Mouse (Mus musculus) lung, adult 2 months (tissue): Measurements from ENCODE around the gene Lsm12. TPM values are rescaled to one million over a fixed set of nuclear protein-coding genes. Genes with fewer than 3 reads are reported as not detected.

ENCODE experiments used
- DNase-seq: peaks from one replicate; pipeline ENCODE4 v3.0.0; 2022
- H3K4me1 ChIP-seq: fragments of 200-500 bp; 2 replicates; pipeline ENCODE4 v1.6.1; 2011; ENCODE audit warnings: low read length; ENCODE audit not compliant: control insufficient read depth, insufficient read depth
- H3K4me3 ChIP-seq: fragments of 200-500 bp; replicated peaks from 2 replicates; pipeline ENCODE3; 2011; ENCODE audit warnings: low read depth, mild to moderate bottlenecking, control low read depth, low read length; ENCODE audit errors: extremely low read depth
- CTCF ChIP-seq: fragments of 200-500 bp; IDR thresholded peaks from 2 replicates; pipeline ENCODE4 v1.5.1; 2011; ENCODE audit warnings: mild to moderate bottlenecking, low read length, control low read depth; ENCODE audit not compliant: insufficient read depth
- POLR2A ChIP-seq: fragments of 200-500 bp; IDR thresholded peaks from 2 replicates; pipeline ENCODE4 v1.6.1; 2011; ENCODE audit warnings: low read depth, mild to moderate bottlenecking, control low read depth, low read length, borderline replicate concordance; ENCODE audit errors: extremely low read depth
- WGBS: fragments of 180-500 bp; shearing (Covaris S2); methylation state at CpG from one replicate; pipeline ENCODE4 v1.1.7; 2018; 5-methylcytosine and 5-hydroxymethylcytosine counted together
- polyA plus RNA-seq: library from polyadenylated mRNA; depleted of rRNA; stranded (reverse); fragments of >200 nt; gene quantifications from 2 replicates; pipeline ENCODE4 v1.2.3, GENCODE M21; 2012

The Lsm12 gene
- polyA plus RNA-seq, 1 experiment: 30.6 TPM

DNA sequence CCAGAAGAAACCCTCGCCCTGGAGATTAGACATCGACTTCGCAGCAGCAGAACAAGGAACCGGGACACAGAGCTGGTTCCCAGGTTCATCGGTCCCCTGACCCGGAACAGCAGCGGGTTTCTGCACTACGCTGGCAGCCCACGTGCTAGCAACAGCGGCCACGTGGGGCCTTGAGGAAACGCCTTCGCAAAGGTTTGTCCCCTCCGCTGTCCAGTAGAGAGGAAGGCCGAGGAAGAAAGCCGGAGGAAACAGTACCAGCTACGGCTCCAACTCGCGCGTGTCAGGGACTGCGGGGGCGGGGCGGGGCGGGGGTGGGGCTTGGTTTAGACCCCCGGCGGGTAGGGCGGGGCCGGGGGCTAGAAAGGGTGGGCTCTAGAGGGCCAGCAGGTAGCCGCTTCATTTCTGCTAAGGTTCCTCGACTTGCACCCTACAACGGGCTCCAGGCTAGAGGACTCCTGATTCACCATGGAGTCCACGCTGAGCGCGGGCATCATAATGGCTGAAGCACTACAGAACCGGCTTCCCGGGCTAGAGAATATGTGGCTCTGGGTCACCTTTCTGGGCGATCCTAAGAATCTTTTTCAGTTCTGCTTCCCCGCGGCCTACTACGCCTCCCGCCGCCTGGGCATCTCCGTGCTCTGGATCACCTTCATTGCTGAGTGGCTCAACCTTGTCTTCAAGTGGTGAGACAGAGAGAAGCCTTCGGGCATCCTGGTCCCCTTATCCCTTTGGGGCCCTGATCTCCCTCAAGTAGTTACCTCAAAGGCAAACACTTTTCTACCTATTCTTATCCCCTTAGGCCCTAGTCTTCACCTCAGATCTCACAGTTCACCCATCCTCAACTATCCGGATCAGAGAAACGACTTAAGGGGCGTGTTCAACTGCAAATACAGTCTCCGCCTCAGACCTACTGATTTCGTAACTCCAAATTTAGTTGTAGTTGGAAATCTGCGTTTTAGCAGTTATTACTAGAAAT, 4.7 kb upstream of the Lsm12 start, which contains the start of gene G6pc3:
TSS of gene G6pc3 (plus strand) at position 160 of the 976 bp plus-strand sequence.
- H3K4me3 ChIP-seq: peak within 1 kb of the TSS; percentile 80
- no peak for TF ChIP-seq CTCF
- peak; percentile 21; the same call in 1 of the 2 replicates for TF ChIP-seq POLR2A
- WGBS: under 1% methylated on average over 50 of the region's 50 CpGs

DNA sequence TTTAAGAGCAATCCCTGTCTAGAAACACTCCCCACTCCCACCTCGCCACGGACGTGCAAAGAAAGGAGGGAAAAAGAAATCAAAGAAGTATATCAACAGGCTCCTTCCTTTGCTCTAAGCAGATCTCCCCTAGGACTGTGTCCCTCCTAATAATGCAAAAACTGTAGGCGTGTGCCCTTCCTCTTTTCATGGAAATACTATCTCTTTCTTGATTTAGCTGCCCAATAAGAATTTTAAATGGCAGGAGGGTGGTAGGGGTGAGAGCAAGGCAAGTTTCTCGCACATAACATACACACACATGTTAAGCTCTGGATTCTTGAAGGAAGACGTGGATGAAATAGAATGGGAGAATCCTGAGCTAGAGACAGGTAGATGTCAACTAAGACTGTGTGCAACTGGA, 3.9 kb upstream of the Lsm12 start:
- TF ChIP-seq CTCF: no peak
- TF ChIP-seq POLR2A: no peak
- DNase-seq: no peak
- H3K4me1 ChIP-seq: peaks cover 9% of the 10 kb centered on the region
- WGBS: 59% methylated on average over 6 of the region's 6 CpGs
- no peak overlapping the region for H3K4me3 ChIP-seq

More for the DNA sequence above, 4.7 kb upstream of the Lsm12 start, which contains the start of gene G6pc3:
- DNase-seq: peak; percentile 88
- H3K4me1 ChIP-seq: peaks cover 6% of the 10 kb centered on the region; the same call in 1 of the 2 replicates

DNA sequence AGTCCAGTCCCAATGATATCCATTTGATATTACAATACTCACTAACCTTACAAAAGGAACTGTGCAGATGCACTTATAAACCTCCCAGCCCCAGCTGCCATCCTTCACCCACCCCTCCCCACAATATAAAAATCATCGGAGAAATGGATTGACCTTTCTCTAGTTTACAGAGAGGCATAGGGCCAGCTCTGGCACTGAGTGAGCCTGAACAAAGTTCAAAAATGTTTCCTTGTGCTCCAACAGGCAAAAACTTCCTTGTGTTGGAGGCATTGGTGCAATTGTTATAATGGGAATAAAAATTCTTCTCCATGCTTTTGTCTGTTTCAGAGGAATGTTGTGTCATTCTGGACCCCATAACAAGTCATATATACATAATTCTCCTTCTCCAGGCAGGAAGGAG, 1.1 kb upstream of the Lsm12 start:
- WGBS: 55% methylated on average over 1 of the region's 1 CpGs
- peaks cover 12% of the 10 kb centered on the region for H3K4me1 ChIP-seq
- no peak for DNase-seq
- TF ChIP-seq POLR2A: no peak
- TF ChIP-seq CTCF: no peak
- no peak overlapping the region for H3K4me3 ChIP-seq

DNA sequence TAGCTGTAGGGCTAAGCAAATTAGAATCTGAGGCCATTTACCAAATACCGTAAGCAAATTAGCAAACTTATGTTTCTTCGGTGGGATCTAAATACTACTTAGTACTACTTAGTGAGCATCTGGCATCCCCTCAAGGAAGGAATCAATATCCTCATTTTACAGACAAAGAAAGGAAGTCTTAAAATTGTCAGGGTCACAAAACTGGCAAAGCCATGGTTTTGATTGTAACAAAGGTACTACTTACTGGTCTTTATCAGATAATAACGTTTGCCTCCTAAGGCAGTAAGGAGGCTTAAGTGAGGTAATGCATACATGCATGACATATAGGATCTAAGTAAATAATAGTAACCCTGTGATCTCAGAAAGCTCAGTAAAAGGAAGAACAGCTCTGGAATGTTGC, 581 bp upstream of the Lsm12 start:
- TF ChIP-seq CTCF: no peak
- no peak for TF ChIP-seq POLR2A
- 34% methylated on average over 3 of the region's 3 CpGs for WGBS
- no peak for DNase-seq
- Histone ChIP-seq H3K4me1 (peaks cover 10% of the 10 kb centered on the region), H3K4me3 (no peak overlapping the region)

DNA sequence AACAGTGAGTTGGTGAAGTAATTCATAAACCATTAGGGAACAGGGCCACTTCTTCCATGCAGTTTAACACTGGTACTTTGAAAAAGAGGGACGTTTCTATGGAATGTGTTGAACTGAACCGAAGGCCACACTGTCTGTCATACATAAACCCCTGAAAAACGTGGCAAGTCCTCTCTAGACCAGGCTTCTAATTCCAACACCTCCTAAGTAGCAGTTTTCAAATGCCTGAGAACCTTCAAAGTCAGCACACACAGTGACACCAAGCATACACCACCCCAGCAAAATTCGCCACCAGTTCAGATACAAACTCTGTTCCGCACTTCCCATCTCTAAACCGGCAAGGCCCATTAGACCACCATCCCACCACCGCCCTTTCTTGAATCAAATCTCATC, 847 bp downstream of the Lsm12 start:
- 3% methylated on average over 7 of the region's 7 CpGs for WGBS
- DNase-seq: no peak
- no peak for TF ChIP-seq POLR2A
- no peak for TF ChIP-seq CTCF
- peaks cover 7% of the 10 kb centered on the region for H3K4me1 ChIP-seq
- peak overlapping the region; percentile 99 for H3K4me3 ChIP-seq

DNA sequence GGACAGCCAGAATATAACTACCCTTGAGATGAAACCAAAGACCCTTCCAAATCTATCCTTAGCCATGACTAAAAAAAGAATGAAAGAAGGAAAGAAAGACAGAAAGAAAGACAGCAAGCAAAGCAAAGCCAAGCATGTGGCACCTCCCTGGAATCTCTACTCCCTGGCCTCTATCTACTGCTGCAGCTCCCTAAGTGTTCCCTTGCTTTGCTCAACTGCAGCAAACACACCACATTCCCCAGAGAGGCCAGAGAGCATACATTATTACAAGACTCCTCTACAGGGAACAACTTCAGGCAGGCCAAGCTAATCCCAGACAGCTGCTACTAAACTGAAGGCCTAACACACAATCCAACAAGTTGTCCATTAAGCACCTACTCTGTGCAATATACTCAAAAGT, 5.3 kb downstream of the Lsm12 start:
- TF ChIP-seq CTCF: no peak
- H3K4me1 ChIP-seq: peaks cover 5% of the 10 kb centered on the region
- no peak overlapping the region for H3K4me3 ChIP-seq
- no peak for DNase-seq

DNA sequence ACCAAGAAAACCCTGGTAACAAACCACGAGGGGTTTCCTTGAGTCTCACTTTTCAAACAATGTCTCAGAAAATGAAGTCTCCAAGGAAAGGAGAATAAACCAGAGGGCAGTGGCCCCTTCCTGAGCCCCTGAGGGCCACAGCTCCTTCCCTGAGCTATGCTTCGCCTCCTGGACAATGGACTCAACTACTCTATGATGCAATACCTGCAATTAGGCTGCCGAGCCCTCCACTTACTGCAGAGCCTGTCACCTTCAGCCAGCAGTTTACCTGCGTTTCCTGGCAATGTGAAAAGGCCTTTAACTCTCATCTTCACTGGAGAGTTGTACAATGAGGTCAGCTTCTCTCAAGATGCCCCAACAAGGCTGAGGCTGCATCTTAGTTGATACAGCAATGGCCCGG, 16.4 kb downstream of the Lsm12 start:
- no peak for DNase-seq
- 63% methylated on average over 5 of the region's 5 CpGs for WGBS

DNA sequence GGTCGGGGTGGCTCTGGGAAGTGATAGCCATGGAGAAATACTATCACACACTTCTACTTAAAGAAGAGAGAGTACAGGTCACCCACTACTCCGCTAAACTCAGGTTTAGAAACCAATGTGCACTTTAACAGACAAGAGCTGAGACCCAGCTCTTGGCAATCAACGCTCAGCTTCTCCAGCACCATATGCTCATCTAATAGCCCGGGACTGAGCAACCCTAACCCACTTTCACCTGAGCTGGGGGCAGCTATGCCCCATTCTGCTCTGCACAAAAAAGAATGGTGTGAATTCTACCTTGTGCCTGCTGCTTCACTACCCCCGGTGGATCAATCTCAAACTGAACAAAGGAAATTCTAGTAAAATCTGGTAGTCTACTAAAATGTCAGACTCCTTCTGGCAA, 17.6 kb downstream of the Lsm12 start:
- WGBS: 93% methylated on average over 5 of the region's 5 CpGs
- Histone ChIP-seq H3K4me3 (no peak overlapping the region), H3K4me1 (no peaks in the 10 kb centered on the region; the same call in 1 of the 2 replicates)
- DNase-seq: no peak
- no peak for TF ChIP-seq CTCF
- no peak for TF ChIP-seq POLR2A

More for the DNA sequence above, 16.4 kb downstream of the Lsm12 start:
- no peaks in the 10 kb centered on the region; the same call in 1 of the 2 replicates for H3K4me1 ChIP-seq
- no peak overlapping the region for H3K4me3 ChIP-seq
- TF ChIP-seq POLR2A (no peak), CTCF (no peak)

DNA sequence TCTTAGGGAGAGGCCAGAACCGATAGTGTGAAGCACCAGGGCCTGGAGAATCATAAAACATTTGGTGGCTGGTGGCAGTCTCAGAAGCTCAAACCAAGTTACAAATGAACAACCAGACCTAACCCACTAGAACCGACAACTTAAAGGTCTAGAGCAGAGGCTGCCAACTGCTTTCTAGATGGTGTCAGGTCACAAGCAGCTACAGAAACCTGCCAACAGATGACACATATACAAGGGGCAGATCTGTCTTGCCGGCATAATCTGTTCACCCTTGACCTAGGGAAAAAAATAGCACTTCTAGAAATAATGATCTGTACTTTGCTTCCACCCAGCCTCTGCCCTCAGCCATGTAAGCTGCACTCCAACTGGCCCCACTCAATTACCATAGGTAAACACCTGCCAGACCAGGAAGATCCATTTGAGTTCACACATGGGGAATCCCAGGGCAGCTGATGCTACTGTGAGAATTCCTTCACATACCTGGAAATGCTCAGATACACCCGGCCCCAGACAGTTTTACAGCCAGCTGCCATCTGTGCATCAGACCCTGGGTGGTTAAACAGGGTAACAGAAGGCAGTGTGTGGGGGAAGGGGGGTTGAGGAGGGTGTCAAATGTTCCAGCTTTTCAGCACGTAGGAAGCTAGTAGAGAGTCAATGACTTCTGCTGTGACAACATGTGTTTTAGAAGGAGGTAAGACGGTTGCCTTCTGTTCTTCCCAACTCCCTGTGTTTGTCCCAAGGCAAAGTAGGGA, 18.9 kb downstream of the Lsm12 start:
- no peak for DNase-seq
- 65% methylated on average over 6 of the region's 6 CpGs for WGBS
- no peaks in the 10 kb centered on the region; the same call in 1 of the 2 replicates for H3K4me1 ChIP-seq
- TF ChIP-seq POLR2A (no peak), CTCF (no peak)
- H3K4me3 ChIP-seq: no peak overlapping the region
